Mouse (Mus musculus): ENCODE data around the gene Mocs3. TPM values are rescaled to one million over a fixed set of nuclear protein-coding genes. Genes with fewer than 3 reads are reported as not detected.

The Mocs3 gene
- polyA plus RNA-seq, 1 experiment: 11.4 TPM

GRCm38 (mm10) chr2:168280729-168281581 lies 50.5 kb downstream of the Mocs3 start:
- Histone ChIP-seq H3K4me2 (ENCODE audit: low read depth) (no peak overlapping the region), H3K4me3 (no peak overlapping the region), H3K79me2 (ENCODE audit: control insufficient read depth, insufficient read depth) (no peaks in the 10 kb centered on the region), H3K27me3 (ENCODE audit: control insufficient read depth, insufficient read depth, insufficient read length) (peaks cover 78% of the 10 kb centered on the region), H3ac (ENCODE audit: control insufficient read depth, insufficient read length) (no peak overlapping the region), H3K36me3 (ENCODE audit: control insufficient read depth, insufficient read depth) (no peaks in the 10 kb centered on the region)
- no peak for TF ChIP-seq MYOG (IDR thresholded peaks at IDR 0.05; ENCODE audit: control insufficient read depth in 1 of 3, insufficient read depth in 1 of 3, insufficient read length in 2 of 3, low read depth in 2 of 3)
- no peak for TF ChIP-seq TCF12 (IDR thresholded peaks at IDR 0.05; ENCODE audit: insufficient read depth, poor library complexity, severe bottlenecking)
- no peak for TF ChIP-seq E2F4 (IDR thresholded peaks at IDR 0.05; ENCODE audit: insufficient read depth)
- TF ChIP-seq TCF3 (IDR thresholded peaks at IDR 0.05; ENCODE audit: insufficient read length, low read depth): no peak
- TF ChIP-seq MYOD1 (IDR thresholded peaks at IDR 0.05; ENCODE audit: control insufficient read depth in 1 of 3, insufficient read length in 2 of 3, low read depth in 2 of 3): no peak
- TF ChIP-seq SRF (IDR thresholded peaks at IDR 0.05; ENCODE audit: control insufficient read depth, insufficient read length, low read depth): no peak
- TF ChIP-seq CEBPB (IDR thresholded peaks at IDR 0.05; ENCODE audit: insufficient read depth, poor library complexity, severe bottlenecking): no peak
- no peak for TF ChIP-seq REST (IDR thresholded peaks at IDR 0.05; ENCODE audit: insufficient read depth, insufficient read length)
- TF ChIP-seq POLR2AphosphoS2 (IDR thresholded peaks at IDR 0.05; ENCODE audit: insufficient read length, low read depth): no peak
- no peak for TF ChIP-seq USF1 (IDR thresholded peaks at IDR 0.05; ENCODE audit: low read depth)
- TF ChIP-seq POLR2A (IDR thresholded peaks at IDR 0.05; ENCODE audit: insufficient read length, low read depth): no peak
- no peak for TF ChIP-seq MAX (IDR thresholded peaks at IDR 0.05; ENCODE audit: low read depth)

DNA sequence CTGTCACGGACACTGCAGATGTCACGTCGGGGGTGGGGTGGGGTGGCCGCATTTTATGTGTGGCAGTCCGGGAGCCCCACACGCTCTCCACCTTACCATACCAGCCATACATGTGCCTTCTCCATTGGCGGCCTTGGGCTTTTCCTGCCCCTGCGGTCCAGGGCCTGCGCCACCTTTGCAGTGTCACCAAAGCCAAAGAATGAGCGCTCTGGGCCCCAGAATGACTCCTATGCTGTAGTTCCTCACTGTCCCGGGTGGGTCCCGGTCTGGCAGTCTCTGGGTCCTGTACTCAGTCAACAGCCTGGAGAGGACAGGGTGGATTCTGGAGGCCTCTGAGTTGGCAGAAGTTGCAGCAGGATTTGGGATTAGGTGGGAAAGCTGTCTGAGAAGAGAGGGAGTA lies 51.2 kb downstream of the Mocs3 start, which contains the start of gene Kcng1:
Kcng1 (minus strand) TSS at position 155 of the 400 bp plus-strand sequence.
- TF ChIP-seq POLR2AphosphoS2 (IDR thresholded peaks at IDR 0.05; ENCODE audit: insufficient read length, low read depth) (no peak), MAX (IDR thresholded peaks at IDR 0.05; ENCODE audit: low read depth) (no peak)
- no peak within 1 kb of the TSS for H3ac ChIP-seq (ENCODE audit: control insufficient read depth, insufficient read length)
- H3K36me3 ChIP-seq (ENCODE audit: control insufficient read depth, insufficient read depth): no peaks in the 10 kb centered on the region
- no peaks in the 10 kb centered on the region for H3K79me2 ChIP-seq (ENCODE audit: control insufficient read depth, insufficient read depth)
- H3K4me3 ChIP-seq: no peak within 1 kb of the TSS
- no peak within 1 kb of the TSS for H3K4me2 ChIP-seq (ENCODE audit: low read depth)
- H3K27me3 ChIP-seq (ENCODE audit: control insufficient read depth, insufficient read depth, insufficient read length): peaks cover 74% of the 10 kb centered on the region

Other genes starting within 250 kb of the Mocs3 start
- gene Ripor3, start 220.0 kb upstream of the Mocs3 start, polyA plus RNA-seq (2012; fragmentation: generic; extraction: Trizol): 0.94 TPM
- 0.11 TPM for gene Pard6b, start 149.6 kb upstream of the Mocs3 start, polyA plus RNA-seq (2012; fragmentation: generic; extraction: Trizol)
- 8.2 TPM for gene Adnp, start 23.5 kb upstream of the Mocs3 start, polyA plus RNA-seq (2012; fragmentation: generic; extraction: Trizol)
- 24.4 TPM for gene Gm20716, start 258 bp upstream of the Mocs3 start, polyA plus RNA-seq (2012; fragmentation: generic; extraction: Trizol)
- 39.3 TPM for gene Dpm1, start within 50 bp of the Mocs3 start, polyA plus RNA-seq (2012; fragmentation: generic; extraction: Trizol)
- not detected for gene Kcng1, start 51.1 kb downstream of the Mocs3 start, polyA plus RNA-seq (2012; fragmentation: generic; extraction: Trizol)

All from myocyte (in vitro differentiated cells).